Mouse (Mus musculus): ENCODE data around the gene Marveld2. TPM values are rescaled to one million over a fixed set of nuclear protein-coding genes. Genes with fewer than 3 reads are reported as not detected.

The Marveld2 gene
- polyA plus RNA-seq (2015; fragmentation: Nextera tagmentation; extraction: Ambion mirVana): 1.5 TPM in 2 replicates

GRCm38 (mm10) chr13:100616181-100617087 is at the start of gene Marveld2:
Marveld2 (minus strand) TSS chr13:100616971.
- DNase-seq (ENCODE audit: low spot score): peak; percentile 22

GRCm38 (mm10) chr13:100659864-100660456 is 43.2 kb upstream of the Marveld2 start:
- DNase-seq (ENCODE audit: low spot score): peak; percentile 64

- no peak for DNase-seq (ENCODE audit: low spot score)
Observed at GRCm38 (mm10) chr13:100658091-100658490, 41.3 kb upstream of the Marveld2 start.

- DNase-seq (ENCODE audit: low spot score): no peak
Observed at GRCm38 (mm10) chr13:100651439-100652186, 34.8 kb upstream of the Marveld2 start, which contains the start of gene Taf9. Taf9 (plus strand) TSS chr13:100651579.

- peak; percentile 95 for DNase-seq (ENCODE audit: low spot score)
Observed at GRCm38 (mm10) chr13:100650550-100651438, 34.0 kb upstream of the Marveld2 start, which contains the start of the genes Ak6 and Rad17. Ak6 (plus strand) TSS chr13:100650979. Rad17 (minus strand) TSS chr13:100651051.

- DNase-seq (ENCODE audit: low spot score): no peak
Observed at GRCm38 (mm10) chr13:100648223-100648622, 31.5 kb upstream of the Marveld2 start.

- DNase-seq (ENCODE audit: low spot score): no peak
Observed at GRCm38 (mm10) chr13:100642471-100643209, 25.9 kb upstream of the Marveld2 start.

GRCm38 (mm10) chr13:100634106-100634691 is 17.4 kb upstream of the Marveld2 start:
- DNase-seq (ENCODE audit: low spot score): no peak

GRCm38 (mm10) chr13:100622241-100622640 is 5.5 kb upstream of the Marveld2 start:
- no peak for DNase-seq (ENCODE audit: low spot score)

GRCm38 (mm10) chr13:100617583-100617982 is 812 bp upstream of the Marveld2 start:
- DNase-seq (ENCODE audit: low spot score): no peak

GRCm38 (mm10) chr13:100612903-100613302 is 3.9 kb downstream of the Marveld2 start:
- DNase-seq (ENCODE audit: low spot score): no peak

- DNase-seq (ENCODE audit: low spot score): no peak
Observed at GRCm38 (mm10) chr13:100612251-100612650, 4.5 kb downstream of the Marveld2 start.

GRCm38 (mm10) chr13:100611266-100611665 is 5.5 kb downstream of the Marveld2 start:
- DNase-seq (ENCODE audit: low spot score): no peak

GRCm38 (mm10) chr13:100607756-100608155 is 9.0 kb downstream of the Marveld2 start:
- DNase-seq (ENCODE audit: low spot score): no peak

- no peak for DNase-seq (ENCODE audit: low spot score)
Observed at GRCm38 (mm10) chr13:100605845-100606244, 10.9 kb downstream of the Marveld2 start.

GRCm38 (mm10) chr13:100603738-100604095 is 13.1 kb downstream of the Marveld2 start:
- DNase-seq (ENCODE audit: low spot score): no peak

GRCm38 (mm10) chr13:100603031-100603737 is 13.6 kb downstream of the Marveld2 start:
- DNase-seq (ENCODE audit: low spot score): no peak

GRCm38 (mm10) chr13:100602239-100602902 is 14.4 kb downstream of the Marveld2 start:
- DNase-seq (ENCODE audit: low spot score): no peak
